Mouse (Mus musculus): ENCODE measurements around the gene Rassf10. TPM values are rescaled to one million over a fixed set of nuclear protein-coding genes. Genes with fewer than 3 reads are reported as not detected.
"Not testable (repeated sequence)": the region's sequence is repeated elsewhere in the genome, so short reads cannot be mapped to it uniquely, and the experiment has no call there.

Gene Rassf10
- polyA plus RNA-seq, 1 experiment = not detected

GRCm38 (mm10) chr7:112923712-112924111 lies 30.1 kb upstream of the Rassf10 start:
- TF ChIP-seq CTCF (IDR thresholded peaks at IDR 0.05; ENCODE audit: low read depth, low read length) (no peak), POLR2A (IDR thresholded peaks at IDR 0.05; ENCODE audit: borderline replicate concordance, low read depth, low read length) (no peak)
- no peak overlapping the region for H3K27ac ChIP-seq (ENCODE audit: insufficient read depth, low read depth, low read length)
- H3K4me1 ChIP-seq (ENCODE audit: control insufficient read depth, insufficient read depth, low read length) = no peaks in the 10 kb centered on the region
- H3K4me3 ChIP-seq (ENCODE audit: insufficient read depth, low read length) = no peak overlapping the region

- Histone ChIP-seq H3K27ac (ENCODE audit: insufficient read depth, low read depth, low read length) (no peak overlapping the region), H3K4me1 (ENCODE audit: control insufficient read depth, insufficient read depth, low read length) (no peaks in the 10 kb centered on the region), H3K4me3 (ENCODE audit: insufficient read depth, low read length) (no peak overlapping the region)
- no peak for TF ChIP-seq CTCF (IDR thresholded peaks at IDR 0.05; ENCODE audit: low read depth, low read length)
- no peak for TF ChIP-seq POLR2A (IDR thresholded peaks at IDR 0.05; ENCODE audit: borderline replicate concordance, low read depth, low read length)
These were observed 23.1 kb upstream of the Rassf10 start for GRCm38 (mm10) chr7:112930669-112931068.

GRCm38 (mm10) chr7:112935876-112936275 lies 17.9 kb upstream of the Rassf10 start:
- not testable (repeated sequence) for H3K27ac ChIP-seq (ENCODE audit: insufficient read depth, low read depth, low read length); H3K4me1 ChIP-seq (ENCODE audit: control insufficient read depth, insufficient read depth, low read length); H3K4me3 ChIP-seq (ENCODE audit: insufficient read depth, low read length)

GRCm38 (mm10) chr7:112937089-112937488 lies 16.7 kb upstream of the Rassf10 start:
- no peak overlapping the region for H3K27ac ChIP-seq (ENCODE audit: insufficient read depth, low read depth, low read length)
- TF ChIP-seq POLR2A (IDR thresholded peaks at IDR 0.05; ENCODE audit: borderline replicate concordance, low read depth, low read length) = no peak
- no peak for TF ChIP-seq CTCF (IDR thresholded peaks at IDR 0.05; ENCODE audit: low read depth, low read length)
- no peak overlapping the region for H3K4me3 ChIP-seq (ENCODE audit: insufficient read depth, low read length)
- no peaks in the 10 kb centered on the region for H3K4me1 ChIP-seq (ENCODE audit: control insufficient read depth, insufficient read depth, low read length)

GRCm38 (mm10) chr7:112938959-112939358 lies 14.8 kb upstream of the Rassf10 start:
- no peaks in the 10 kb centered on the region for H3K4me1 ChIP-seq (ENCODE audit: control insufficient read depth, insufficient read depth, low read length)
- TF ChIP-seq CTCF (IDR thresholded peaks at IDR 0.05; ENCODE audit: low read depth, low read length) (no peak), POLR2A (IDR thresholded peaks at IDR 0.05; ENCODE audit: borderline replicate concordance, low read depth, low read length) (no peak)
- no peak overlapping the region for H3K27ac ChIP-seq (ENCODE audit: insufficient read depth, low read depth, low read length)
- H3K4me3 ChIP-seq (ENCODE audit: insufficient read depth, low read length) = no peak overlapping the region

GRCm38 (mm10) chr7:112942567-112942966 lies 11.2 kb upstream of the Rassf10 start:
- no peaks in the 10 kb centered on the region for H3K4me1 ChIP-seq (ENCODE audit: control insufficient read depth, insufficient read depth, low read length)
- H3K4me3 ChIP-seq (ENCODE audit: insufficient read depth, low read length) = no peak overlapping the region
- no peak for TF ChIP-seq CTCF (IDR thresholded peaks at IDR 0.05; ENCODE audit: low read depth, low read length)
- TF ChIP-seq POLR2A (IDR thresholded peaks at IDR 0.05; ENCODE audit: borderline replicate concordance, low read depth, low read length) = no peak
- no peak overlapping the region for H3K27ac ChIP-seq (ENCODE audit: insufficient read depth, low read depth, low read length)

- H3K27ac ChIP-seq (ENCODE audit: insufficient read depth, low read depth, low read length) = no peak overlapping the region
- no peaks in the 10 kb centered on the region for H3K4me1 ChIP-seq (ENCODE audit: control insufficient read depth, insufficient read depth, low read length)
- no peak overlapping the region for H3K4me3 ChIP-seq (ENCODE audit: insufficient read depth, low read length)
- no peak for TF ChIP-seq POLR2A (IDR thresholded peaks at IDR 0.05; ENCODE audit: borderline replicate concordance, low read depth, low read length)
These were observed 10.7 kb upstream of the Rassf10 start for GRCm38 (mm10) chr7:112943056-112943455.

GRCm38 (mm10) chr7:112946706-112947105 lies 7.1 kb upstream of the Rassf10 start:
- TF ChIP-seq CTCF (IDR thresholded peaks at IDR 0.05; ENCODE audit: low read depth, low read length) = no peak
- TF ChIP-seq POLR2A (IDR thresholded peaks at IDR 0.05; ENCODE audit: borderline replicate concordance, low read depth, low read length) = no peak
- H3K4me1 ChIP-seq (ENCODE audit: control insufficient read depth, insufficient read depth, low read length) = no peaks in the 10 kb centered on the region
- H3K4me3 ChIP-seq (ENCODE audit: insufficient read depth, low read length) = no peak overlapping the region
- no peak overlapping the region for H3K27ac ChIP-seq (ENCODE audit: insufficient read depth, low read depth, low read length)

- Histone ChIP-seq H3K4me3 (ENCODE audit: insufficient read depth, low read length) (no peak overlapping the region), H3K4me1 (ENCODE audit: control insufficient read depth, insufficient read depth, low read length) (no peaks in the 10 kb centered on the region), H3K27ac (ENCODE audit: insufficient read depth, low read depth, low read length) (no peak overlapping the region)
- TF ChIP-seq CTCF (IDR thresholded peaks at IDR 0.05; ENCODE audit: low read depth, low read length) (no peak), POLR2A (IDR thresholded peaks at IDR 0.05; ENCODE audit: borderline replicate concordance, low read depth, low read length) (no peak)
These were observed 765 bp downstream of the Rassf10 start for GRCm38 (mm10) chr7:112954351-112955102.

- Histone ChIP-seq H3K4me3 (ENCODE audit: insufficient read depth, low read length) (no peak overlapping the region), H3K4me1 (ENCODE audit: control insufficient read depth, insufficient read depth, low read length) (no peaks in the 10 kb centered on the region), H3K27ac (ENCODE audit: insufficient read depth, low read depth, low read length) (no peak overlapping the region)
- TF ChIP-seq POLR2A (IDR thresholded peaks at IDR 0.05; ENCODE audit: borderline replicate concordance, low read depth, low read length) (no peak), CTCF (IDR thresholded peaks at IDR 0.05; ENCODE audit: low read depth, low read length) (no peak)
These were observed 1.5 kb downstream of the Rassf10 start for GRCm38 (mm10) chr7:112955103-112955827.
